Mouse (Mus musculus) megakaryocyte progenitor cell, adult 5-6 weeks (primary cell): ENCODE measurements around the gene Wnt4. TPM values are rescaled to one million over a fixed set of nuclear protein-coding genes. Genes with fewer than 3 reads are reported as not detected.

Source experiments
- ATAC-seq: replicated peaks from 2 replicates; pipeline ENCODE4 v1.8.0; 2016; ENCODE audit warnings: mild to moderate bottlenecking, moderate TSS enrichment, inconsistent platforms; ENCODE audit not compliant: poor library complexity
- total RNA-seq, 2 experiments: library from RNA; stranded (forward) in 1 of 2; stranded (reverse) in 1 of 2; fragments of 157-497, 149-512 nt in 1 of 2; fragments of 200-1000 nt in 1 of 2; gene quantifications; 2 replicates each; pipeline versions ENCODE4 v1.2.3 to v1.2.4; 2015 to 2017

The Wnt4 gene
- total RNA-seq, 2 experiments from 2014 or later = not detected

- no peak for ATAC-seq
Measured at GRCm38 (mm10) chr4:137305066-137305465, 27.8 kb downstream of the Wnt4 start.

- no peak for ATAC-seq
Measured at GRCm38 (mm10) chr4:137305831-137306576, 28.7 kb downstream of the Wnt4 start.

- ATAC-seq = no peak
Measured at GRCm38 (mm10) chr4:137306577-137306888, 29.2 kb downstream of the Wnt4 start.

- ATAC-seq = no peak
Measured at GRCm38 (mm10) chr4:137306991-137307706, 29.9 kb downstream of the Wnt4 start.

- ATAC-seq = peak; percentile 81
Measured at GRCm38 (mm10) chr4:137308377-137308776, 31.1 kb downstream of the Wnt4 start.

GRCm38 (mm10) chr4:137313511-137313910 lies 36.2 kb downstream of the Wnt4 start:
- peak; percentile 48 for ATAC-seq

GRCm38 (mm10) chr4:137314561-137314960 lies 37.3 kb downstream of the Wnt4 start:
- ATAC-seq = no peak

GRCm38 (mm10) chr4:137315061-137315460 lies 37.8 kb downstream of the Wnt4 start:
- no peak for ATAC-seq

GRCm38 (mm10) chr4:137316027-137316770 lies 38.9 kb downstream of the Wnt4 start:
- ATAC-seq = no peak

GRCm38 (mm10) chr4:137324926-137325325 lies 47.6 kb downstream of the Wnt4 start:
- ATAC-seq = no peak

GRCm38 (mm10) chr4:137326494-137326893 lies 49.2 kb downstream of the Wnt4 start:
- ATAC-seq = peak; percentile 70

GRCm38 (mm10) chr4:137332051-137332450 lies 54.8 kb downstream of the Wnt4 start:
- ATAC-seq = no peak

- ATAC-seq = no peak
Measured at GRCm38 (mm10) chr4:137336468-137336867, 59.2 kb downstream of the Wnt4 start.

- 0 out of 2 replicates have a peak, but pooled peaks have one; percentile 52 for ATAC-seq
Measured at GRCm38 (mm10) chr4:137339415-137339814, 62.1 kb downstream of the Wnt4 start.

- no peak for ATAC-seq
Measured at GRCm38 (mm10) chr4:137342816-137343215, 65.5 kb downstream of the Wnt4 start.

- ATAC-seq = no peak
Measured at GRCm38 (mm10) chr4:137345112-137345511, 67.8 kb downstream of the Wnt4 start.

- ATAC-seq = peak; percentile 93
Measured at GRCm38 (mm10) chr4:137345790-137346189, 68.5 kb downstream of the Wnt4 start.

Other genes starting within 250 kb of the Wnt4 start
- gene Zbtb40, start 228.7 kb upstream of the Wnt4 start, total RNA-seq (2015) = 4.8 and 5.1 TPM in 2 replicates
- gene Zbtb40, start 228.7 kb upstream of the Wnt4 start, total RNA-seq (2017) = 5.0 and 7.1 TPM in 2 replicates
- 610 and 655 TPM in 2 replicates for gene Cdc42, start 80.2 kb downstream of the Wnt4 start, total RNA-seq (2015)
- gene Cdc42, start 80.2 kb downstream of the Wnt4 start, total RNA-seq (2017) = 471 and 517 TPM in 2 replicates
- not detected in 2 replicates for gene Cela3a, start 132.3 kb downstream of the Wnt4 start, total RNA-seq (2015)
- not detected in 2 replicates for gene Cela3a, start 132.3 kb downstream of the Wnt4 start, total RNA-seq (2017)
- not detected in 2 replicates for gene Cela3b, start 153.1 kb downstream of the Wnt4 start, total RNA-seq (2015)
- gene Cela3b, start 153.1 kb downstream of the Wnt4 start, total RNA-seq (2017) = not detected in 2 replicates
- gene 1700013G24Rik, start 175.8 kb downstream of the Wnt4 start, total RNA-seq (2015) = not detected in 2 replicates
- gene 1700013G24Rik, start 175.8 kb downstream of the Wnt4 start, total RNA-seq (2017) = not detected in 2 replicates
- gene Hspg2, start 191.3 kb downstream of the Wnt4 start, total RNA-seq (2015) = 0.37 TPM in 1 of 2 replicates, not detected in the other
- not detected in 2 replicates for gene Hspg2, start 191.3 kb downstream of the Wnt4 start, total RNA-seq (2017)